Mouse (Mus musculus): ENCODE measurements around the gene Tnfrsf18.

The Tnfrsf18 gene

GRCm38 (mm10) chr4:156026013-156026412, at the start of gene Tnfrsf18:
Gene Tnfrsf18, plus strand, starts transcription at chr4:156026164.
- peak; percentile 59 to 68 for DNase-seq

GRCm38 (mm10) chr4:155981436-155982082, 44.4 kb upstream of the Tnfrsf18 start:
- DNase-seq, result no peak

- DNase-seq, result no peak
These were observed 42.2 kb upstream of the Tnfrsf18 start for GRCm38 (mm10) chr4:155983788-155984187.

GRCm38 (mm10) chr4:155991211-155991907, 34.6 kb upstream of the Tnfrsf18 start:
- DNase-seq, result peak; percentile 40 to 46

- no peak for DNase-seq
These were observed 34.1 kb upstream of the Tnfrsf18 start for GRCm38 (mm10) chr4:155991908-155992230.

GRCm38 (mm10) chr4:155992241-155992905, 33.6 kb upstream of the Tnfrsf18 start, which contains the start of the genes B3galt6 and Sdf4:
Gene B3galt6, minus strand, starts transcription at chr4:155992649.
Gene Sdf4, plus strand, starts transcription at chr4:155992872.
- DNase-seq, result peak; percentile 90 to 92

- peak; percentile 96 to 97 for DNase-seq
These were observed 32.9 kb upstream of the Tnfrsf18 start for GRCm38 (mm10) chr4:155992906-155993547.

- DNase-seq, result no peak
These were observed 32.4 kb upstream of the Tnfrsf18 start for GRCm38 (mm10) chr4:155993606-155994005.

- no peak for DNase-seq
These were observed 21.9 kb upstream of the Tnfrsf18 start for GRCm38 (mm10) chr4:156004109-156004508.

GRCm38 (mm10) chr4:156008369-156008768, 17.6 kb upstream of the Tnfrsf18 start:
- no peak for DNase-seq

GRCm38 (mm10) chr4:156013637-156014036, 12.3 kb upstream of the Tnfrsf18 start, which contains the start of gene Tnfrsf4:
Gene Tnfrsf4, plus strand, starts transcription at chr4:156013843.
- DNase-seq, result no peak

- DNase-seq, result no peak
These were observed 11.5 kb upstream of the Tnfrsf18 start for GRCm38 (mm10) chr4:156014436-156014835.

- no peak for DNase-seq
These were observed 6.2 kb upstream of the Tnfrsf18 start for GRCm38 (mm10) chr4:156019771-156020170.

- no peak for DNase-seq
These were observed 4.6 kb upstream of the Tnfrsf18 start for GRCm38 (mm10) chr4:156021381-156021780.

- no peak for DNase-seq
These were observed 4.0 kb upstream of the Tnfrsf18 start for GRCm38 (mm10) chr4:156021942-156022419.

GRCm38 (mm10) chr4:156023520-156023919, 2.4 kb upstream of the Tnfrsf18 start:
- no peak for DNase-seq

- no peak for DNase-seq
These were observed 1.8 kb upstream of the Tnfrsf18 start for GRCm38 (mm10) chr4:156024184-156024583.

- DNase-seq, result no peak
These were observed 2.6 kb downstream of the Tnfrsf18 start for GRCm38 (mm10) chr4:156028580-156028979.

GRCm38 (mm10) chr4:156030651-156031118, 4.7 kb downstream of the Tnfrsf18 start:
- no peak for DNase-seq

GRCm38 (mm10) chr4:156031255-156031592, 5.3 kb downstream of the Tnfrsf18 start:
- no peak for DNase-seq

- DNase-seq, result peak; percentile 81 to 85
These were observed 5.8 kb downstream of the Tnfrsf18 start for GRCm38 (mm10) chr4:156031593-156032391.

- DNase-seq, result no peak
These were observed 6.9 kb downstream of the Tnfrsf18 start for GRCm38 (mm10) chr4:156032856-156033255.

All from lung, postnatal 4 days (tissue).